Mouse (Mus musculus) lung, embryonic 16.5 days (tissue): ENCODE measurements around the gene Cnnm2. TPM values are rescaled to one million over a fixed set of nuclear protein-coding genes. Genes with fewer than 3 reads are reported as not detected.

Experiments
- ATAC-seq: fragments of 200-750 bp; cut with Nextera tagmentation; 2 replicates; pipeline ENCODE4 v1.8.0; 2017; ENCODE audit warnings: low read depth, mild to moderate bottlenecking, moderate library complexity
- H3K27ac ChIP-seq: fragments of 300-500 bp; sonication (generic); 2 replicates; pipeline ENCODE4 v1.5.1; 2014; ENCODE audit warnings: mild to moderate bottlenecking, control low read depth, low read length
- H3K27me3 ChIP-seq: fragments of 300-500 bp; sonication (generic); 2 replicates; pipeline ENCODE4 v1.6.1; 2014; ENCODE audit warnings: low read depth, low read length, mixed read lengths; ENCODE audit not compliant: control insufficient read depth, insufficient read depth
- H3K36me3 ChIP-seq: fragments of 300-500 bp; sonication (generic); 2 replicates; pipeline ENCODE4 v1.6.1; 2014; ENCODE audit warnings: low read length; ENCODE audit not compliant: control insufficient read depth, insufficient read depth
- H3K4me1 ChIP-seq: fragments of 300-500 bp; sonication (generic); replicated peaks from 2 replicates; pipeline ENCODE4 v1.6.1; 2014; ENCODE audit warnings: low read length, mixed read lengths; ENCODE audit not compliant: control insufficient read depth, insufficient read depth
- H3K4me2 ChIP-seq: fragments of 300-500 bp; sonication (generic); 2 replicates; pipeline ENCODE4 v1.6.1; 2014; ENCODE audit warnings: low read depth, low read length, control low read depth
- H3K4me3 ChIP-seq: fragments of 300-500 bp; sonication (generic); 2 replicates; pipeline ENCODE4 v1.5.1; 2014; ENCODE audit warnings: mild to moderate bottlenecking, low read length, control low read depth
- H3K9ac ChIP-seq: fragments of 300-500 bp; sonication (generic); 2 replicates; pipeline ENCODE4 v1.6.1; 2014; ENCODE audit warnings: low read length, control low read depth
- H3K9me3 ChIP-seq: fragments of 300-500 bp; sonication (generic); 2 replicates; pipeline ENCODE4 v1.6.1; 2016; ENCODE audit warnings: low read length; ENCODE audit not compliant: control insufficient read depth
- WGBS: fragments of 180-500 bp; shearing (Covaris S2); extraction: QIAGEN DNeasy Blood & Tissue Kit; methylation state at CpG from one replicate; pipeline ENCODE4 v1.1.7; 2014; 5-methylcytosine and 5-hydroxymethylcytosine counted together
- polyA plus RNA-seq: library from polyadenylated mRNA; unstranded; fragments of >200 nt; fragmentation: Nextera tagmentation; extraction: Ambion mirVana; gene quantifications from 2 replicates; pipeline ENCODE4 v1.2.1, GENCODE M21; 2015

Gene Cnnm2
- polyA plus RNA-seq, 1 experiment from 2014 or later, result 2.5 TPM

DNA sequence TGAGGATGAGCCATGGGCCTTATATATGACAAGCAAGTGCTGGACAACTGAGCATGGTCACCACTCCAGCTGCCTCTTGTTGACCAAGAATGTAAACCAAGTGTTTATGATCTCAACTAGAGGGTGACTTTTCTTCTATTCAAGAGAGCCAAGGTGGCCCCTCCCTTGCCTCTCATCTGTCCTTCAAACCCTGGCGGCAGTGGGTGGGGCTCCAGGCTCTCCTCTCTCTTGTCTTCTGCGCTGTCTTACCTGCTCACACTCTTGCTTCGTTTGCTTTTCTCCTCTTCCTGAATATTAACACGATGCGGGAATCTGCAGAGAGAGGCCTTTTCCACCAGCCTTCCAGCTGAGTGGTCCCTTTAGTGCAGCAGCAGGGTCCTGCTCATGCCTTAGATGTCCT, 22.6 kb downstream of the Cnnm2 start:
- no peak for ATAC-seq
- no peak overlapping the region for H3K4me2 ChIP-seq
- no peaks in the 10 kb centered on the region for H3K4me1 ChIP-seq
- H3K27me3 ChIP-seq, result no peaks in the 10 kb centered on the region
- no peak overlapping the region for H3K4me3 ChIP-seq
- H3K9me3 ChIP-seq, result no peaks in the 10 kb centered on the region
- H3K9ac ChIP-seq, result no peak overlapping the region
- no peaks in the 10 kb centered on the region for H3K36me3 ChIP-seq
- no peak overlapping the region for H3K27ac ChIP-seq
- whole genome bisulfite sequencing, result 50% methylated on average over 5 of the region's 5 CpGs

DNA sequence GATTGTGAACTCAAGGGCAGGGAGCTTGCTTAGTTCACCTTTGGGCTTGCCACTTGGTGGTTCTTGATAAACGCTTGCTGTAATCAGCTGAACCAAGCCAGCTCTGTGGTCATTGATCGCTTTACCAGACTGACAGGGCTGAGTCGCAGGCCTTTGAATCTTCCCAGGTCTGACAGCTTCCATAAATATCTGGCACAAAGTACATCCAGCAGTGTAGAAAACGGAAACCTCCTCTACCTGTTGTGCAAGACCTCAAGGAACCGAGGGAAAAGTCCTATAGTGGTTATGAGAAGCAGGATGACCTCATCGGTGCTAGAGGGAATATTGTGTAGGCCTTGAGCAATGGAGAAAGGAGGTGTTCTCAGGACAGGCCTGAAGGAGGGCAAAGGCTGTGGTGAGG, 23.1 kb downstream of the Cnnm2 start:
- no peak for ATAC-seq
- Histone ChIP-seq H3K36me3 (no peaks in the 10 kb centered on the region), H3K27ac (no peak overlapping the region), H3K9ac (no peak overlapping the region), H3K4me1 (no peaks in the 10 kb centered on the region), H3K9me3 (no peaks in the 10 kb centered on the region), H3K27me3 (no peaks in the 10 kb centered on the region), H3K4me3 (no peak overlapping the region), H3K4me2 (no peak overlapping the region)
- WGBS, result 64% methylated on average over 6 of the region's 6 CpGs

DNA sequence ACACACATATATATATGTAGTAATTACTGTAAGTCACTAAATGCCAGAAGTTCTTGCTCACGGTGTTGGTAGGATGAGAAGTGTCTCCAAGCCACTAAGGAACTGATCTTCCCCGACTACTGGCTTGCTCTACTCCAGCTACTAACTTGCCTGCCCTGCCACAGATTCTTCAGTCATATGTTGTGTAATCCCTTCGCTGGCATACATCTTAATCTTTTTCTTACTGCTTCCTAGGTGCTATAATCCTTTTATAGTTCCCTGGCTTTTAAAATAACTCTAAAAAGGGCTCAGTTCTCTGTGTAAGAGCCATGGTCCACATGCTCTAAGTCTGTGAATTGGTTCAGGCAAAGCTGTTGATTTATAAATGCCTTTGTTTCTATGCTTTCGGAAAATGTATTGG, 24.2 kb downstream of the Cnnm2 start:
- Histone ChIP-seq H3K4me3 (no peak overlapping the region), H3K27ac (no peak overlapping the region), H3K4me2 (no peak overlapping the region), H3K27me3 (no peaks in the 10 kb centered on the region), H3K9ac (no peak overlapping the region), H3K36me3 (no peaks in the 10 kb centered on the region), H3K4me1 (no peaks in the 10 kb centered on the region), H3K9me3 (no peaks in the 10 kb centered on the region)
- WGBS, result 78% methylated on average over 4 of the region's 4 CpGs
- ATAC-seq, result no peak

DNA sequence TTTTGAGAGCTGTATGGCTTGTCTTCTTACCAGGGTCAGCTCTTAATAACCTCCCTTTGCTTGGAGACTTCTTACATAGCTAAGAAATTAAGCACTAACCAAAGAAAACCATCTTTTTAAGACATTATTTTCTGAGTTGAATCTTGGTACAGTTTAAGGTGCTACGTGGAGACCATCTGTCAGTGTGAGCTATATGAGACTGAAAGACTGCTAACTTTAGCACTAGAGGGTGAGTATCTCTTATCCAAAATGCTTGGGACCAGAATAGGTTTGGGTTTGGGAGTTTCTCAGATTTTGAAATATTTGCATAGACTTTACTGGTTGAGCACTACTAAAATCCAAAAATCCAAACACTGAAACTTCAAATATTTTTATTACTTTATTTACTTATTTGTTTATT, 28.4 kb downstream of the Cnnm2 start:
- 94% methylated on average over 1 of the region's 1 CpGs for WGBS
- Histone ChIP-seq H3K27ac (no peak overlapping the region), H3K4me2 (no peak overlapping the region), H3K4me1 (peaks cover 2% of the 10 kb centered on the region; the same call in 1 of the 2 replicates), H3K4me3 (no peak overlapping the region), H3K9me3 (no peaks in the 10 kb centered on the region), H3K27me3 (no peaks in the 10 kb centered on the region), H3K9ac (no peak overlapping the region), H3K36me3 (no peaks in the 10 kb centered on the region)
- ATAC-seq, result no peak

DNA sequence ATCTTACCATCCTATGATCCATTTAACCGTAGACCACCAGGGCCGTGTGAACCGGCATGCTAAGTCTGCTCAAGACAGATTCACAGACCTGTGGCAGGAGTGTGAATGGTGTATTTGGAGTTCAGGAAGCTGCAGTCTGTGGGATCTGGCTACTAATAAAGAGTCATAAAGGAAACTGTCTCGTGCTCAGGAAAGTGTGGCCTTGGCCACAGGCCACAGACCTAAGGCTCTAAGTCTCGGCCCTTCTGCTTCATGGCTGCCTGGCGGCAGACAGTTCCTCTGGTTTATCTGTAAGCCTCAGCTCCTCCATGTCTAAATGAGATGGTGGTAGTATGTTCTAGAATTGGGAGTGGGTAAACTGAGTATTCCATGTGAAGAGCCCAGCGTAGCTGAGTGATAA, 30.0 kb downstream of the Cnnm2 start:
- no peak for ATAC-seq
- WGBS, result 78% methylated on average over 7 of the region's 7 CpGs
- Histone ChIP-seq H3K27ac (no peak overlapping the region), H3K9me3 (no peaks in the 10 kb centered on the region), H3K36me3 (no peaks in the 10 kb centered on the region), H3K4me3 (no peak overlapping the region), H3K9ac (no peak overlapping the region), H3K4me2 (no peak overlapping the region), H3K4me1 (peaks cover 2% of the 10 kb centered on the region; the same call in 1 of the 2 replicates), H3K27me3 (no peaks in the 10 kb centered on the region)

DNA sequence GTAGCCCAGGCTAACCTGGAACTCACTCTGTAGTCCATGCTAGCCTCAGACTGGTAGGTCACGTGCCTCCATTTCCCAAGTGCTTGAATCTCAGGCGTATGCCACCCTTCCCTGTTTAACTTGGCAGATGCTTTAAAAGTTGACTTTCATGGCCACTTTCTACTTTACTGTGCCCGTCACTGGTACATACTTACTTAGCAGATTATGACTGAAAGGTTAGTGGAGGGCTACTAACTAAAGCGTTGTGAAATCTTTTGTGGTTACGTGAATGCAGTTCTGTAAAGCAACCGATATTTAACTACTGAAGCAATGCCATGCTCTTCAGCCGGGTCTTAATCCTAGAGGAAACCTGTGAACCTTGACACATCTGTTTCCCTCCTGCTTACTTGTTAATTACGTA, 30.5 kb downstream of the Cnnm2 start:
- H3K9me3 ChIP-seq, result no peaks in the 10 kb centered on the region
- no peak overlapping the region for H3K4me2 ChIP-seq
- H3K27me3 ChIP-seq, result no peaks in the 10 kb centered on the region
- peaks cover 2% of the 10 kb centered on the region; the same call in 1 of the 2 replicates for H3K4me1 ChIP-seq
- 68% methylated on average over 8 of the region's 8 CpGs for WGBS
- ATAC-seq, result no peak
- H3K4me3 ChIP-seq, result no peak overlapping the region
- H3K27ac ChIP-seq, result no peak overlapping the region
- no peak overlapping the region for H3K9ac ChIP-seq
- no peaks in the 10 kb centered on the region for H3K36me3 ChIP-seq

DNA sequence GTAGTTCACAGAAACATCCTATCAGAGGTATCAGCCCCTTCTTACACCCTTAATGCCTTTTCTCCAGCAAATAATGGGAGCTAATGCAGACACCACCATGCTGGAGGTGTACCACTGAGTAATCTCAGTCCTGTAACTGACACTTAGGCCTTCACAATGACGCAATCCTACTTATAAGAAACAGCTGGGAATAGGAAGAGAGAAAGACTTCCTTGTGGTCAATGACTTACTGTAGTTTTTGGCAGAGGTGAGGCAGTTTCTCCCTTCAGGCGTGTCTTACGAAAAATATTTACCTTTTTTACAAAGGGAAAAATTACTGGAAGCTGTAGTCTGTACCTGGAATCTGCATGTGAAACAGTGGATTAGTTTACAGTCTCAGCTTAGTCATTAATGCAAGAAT, 31.1 kb downstream of the Cnnm2 start:
- H3K27me3 ChIP-seq, result no peaks in the 10 kb centered on the region
- no peaks in the 10 kb centered on the region for H3K9me3 ChIP-seq
- ATAC-seq, result no peak
- WGBS, result 77% methylated on average over 3 of the region's 3 CpGs
- H3K4me3 ChIP-seq, result no peak overlapping the region
- H3K4me1 ChIP-seq, result peaks cover 2% of the 10 kb centered on the region; the same call in 1 of the 2 replicates
- no peak overlapping the region for H3K27ac ChIP-seq
- no peaks in the 10 kb centered on the region for H3K36me3 ChIP-seq
- no peak overlapping the region for H3K4me2 ChIP-seq
- H3K9ac ChIP-seq, result no peak overlapping the region

DNA sequence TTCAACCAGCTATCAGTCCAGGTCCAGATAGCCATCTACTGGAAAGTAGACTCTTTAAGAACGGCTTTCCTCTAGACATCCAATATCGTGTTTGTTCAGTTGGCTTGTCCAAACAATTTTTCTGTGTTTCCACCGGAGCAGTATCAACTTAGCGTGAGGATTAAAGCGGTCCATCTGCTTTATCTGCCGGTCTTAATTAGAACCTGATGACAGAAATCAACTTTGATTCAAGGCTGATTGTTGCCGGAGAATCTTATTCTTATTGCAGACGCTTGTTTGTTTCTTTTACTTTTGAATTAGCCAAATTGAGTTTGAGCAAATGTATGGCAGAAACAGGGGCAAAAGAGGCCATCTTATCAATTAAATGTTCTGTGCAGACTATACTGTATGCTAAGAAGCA, 32.8 kb downstream of the Cnnm2 start:
- Histone ChIP-seq H3K4me2 (no peak overlapping the region), H3K36me3 (no peaks in the 10 kb centered on the region), H3K27ac (no peak overlapping the region), H3K9ac (no peak overlapping the region), H3K9me3 (no peaks in the 10 kb centered on the region), H3K27me3 (no peaks in the 10 kb centered on the region), H3K4me1 (peaks cover 2% of the 10 kb centered on the region; the same call in 1 of the 2 replicates), H3K4me3 (no peak overlapping the region)
- ATAC-seq, result no peak
- WGBS, result 25% methylated on average over 8 of the region's 8 CpGs

DNA sequence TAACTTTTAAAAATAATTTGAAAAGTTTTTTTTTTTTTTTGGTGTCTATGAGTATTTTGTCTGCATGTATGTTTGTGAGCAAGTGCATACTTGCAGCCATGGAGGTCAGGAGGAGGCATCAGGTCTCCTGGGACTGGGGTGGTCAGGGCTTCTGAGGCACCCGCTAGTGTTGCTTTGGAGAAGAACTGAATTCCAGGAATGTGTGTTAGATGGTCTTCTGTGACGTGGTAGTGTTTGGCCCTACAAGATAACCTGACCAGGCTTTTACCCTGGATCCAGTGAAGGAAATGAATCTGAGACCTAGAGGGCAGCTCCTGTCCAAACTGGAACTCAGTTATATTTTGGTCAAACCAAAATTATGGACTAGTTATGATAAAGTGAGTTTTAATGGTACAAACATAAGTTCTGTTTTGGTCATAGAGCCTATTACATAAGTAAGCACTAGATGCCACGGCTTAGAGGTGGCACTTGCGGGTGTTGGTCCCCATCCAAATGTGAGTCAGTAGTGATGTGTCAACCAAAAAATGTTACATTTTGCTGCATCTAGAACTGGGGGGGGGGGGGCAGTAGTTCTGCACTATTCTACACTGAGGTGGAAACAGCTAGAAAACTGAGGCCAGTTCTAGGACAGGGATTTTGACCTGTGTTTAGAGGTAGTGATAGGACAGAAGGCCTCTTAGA, 38.6 kb downstream of the Cnnm2 start:
- ATAC-seq, result no peak

More for the DNA sequence above, 38.6 kb downstream of the Cnnm2 start:
- no peak overlapping the region for H3K9ac ChIP-seq
- no peak overlapping the region for H3K4me2 ChIP-seq
- no peaks in the 10 kb centered on the region for H3K27me3 ChIP-seq
- no peaks in the 10 kb centered on the region for H3K9me3 ChIP-seq
- H3K36me3 ChIP-seq, result no peaks in the 10 kb centered on the region
- no peak overlapping the region for H3K4me3 ChIP-seq
- H3K4me1 ChIP-seq, result no peaks in the 10 kb centered on the region; the same call in 1 of the 2 replicates
- 74% methylated on average over 4 of the region's 4 CpGs for WGBS
- H3K27ac ChIP-seq, result no peak overlapping the region
